Mouse (Mus musculus) induced T-regulatory cell, adult 2 months (primary cell): ENCODE measurements around the gene Tpmt.

Experiments used
- DNase-seq: peaks from one replicate; pipeline ENCODE4 v3.0.0-alpha.2; 2012; ENCODE audit warnings: low read depth

The Tpmt gene

DNA sequence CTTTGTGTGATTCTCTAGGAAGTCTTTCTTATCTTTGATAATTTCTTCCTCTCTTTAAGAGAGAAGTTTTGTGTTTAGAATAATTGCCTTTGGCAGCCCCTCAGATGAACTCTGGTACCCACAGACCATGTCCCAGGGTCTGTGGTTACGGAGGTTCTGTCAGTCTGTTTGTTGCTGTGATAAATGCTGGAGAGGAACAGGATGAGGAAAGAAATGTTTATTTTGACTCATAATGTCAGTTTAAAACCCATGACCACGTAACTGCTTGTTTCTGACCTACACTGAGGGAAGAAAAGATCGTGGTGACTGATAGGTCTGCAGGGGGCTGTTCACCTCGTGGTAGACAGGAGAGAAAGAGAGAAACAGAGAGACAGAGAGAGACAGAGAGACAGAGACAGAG, 68.6 kb downstream of the Tpmt start:
- peak; percentile 18 for DNase-seq

DNA sequence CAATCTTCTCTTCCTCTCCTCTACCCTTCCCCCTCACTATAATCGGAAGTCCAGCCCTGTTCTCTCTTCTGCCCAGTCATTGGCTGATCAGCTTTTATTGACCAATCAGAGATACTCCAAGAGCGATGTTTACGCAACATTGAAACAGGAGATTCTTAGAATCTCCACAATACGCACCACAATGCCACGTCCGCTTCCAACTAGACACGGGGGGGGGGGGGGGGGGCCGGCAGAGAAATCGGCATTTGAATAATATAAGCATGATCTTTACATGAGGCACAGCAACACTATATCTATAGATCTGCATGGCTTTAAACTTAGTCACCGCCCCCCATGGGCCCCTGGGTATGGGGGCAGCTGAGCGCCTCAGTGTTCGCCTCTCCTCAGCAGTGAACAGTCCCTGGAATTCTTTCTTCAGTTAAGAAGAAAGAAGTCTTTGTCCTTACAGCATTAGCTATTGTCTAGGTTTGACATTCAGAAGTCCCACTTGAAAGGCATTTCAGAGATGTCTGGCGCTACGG, 69.4 kb downstream of the Tpmt start:
- DNase-seq = peak; percentile 38
